Mouse (Mus musculus) bone marrow macrophage, adult 2 months (primary cell): ENCODE results near the gene Vat1l.

Experiments
- CTCF ChIP-seq: IDR thresholded peaks from 2 replicates; pipeline ENCODE4 v1.5.1; 2012; ENCODE audit warnings: low read depth, mild to moderate bottlenecking, low read length, moderate library complexity
- POLR2A ChIP-seq: IDR thresholded peaks from 2 replicates; pipeline ENCODE4 v1.6.1; 2012; ENCODE audit warnings: mild to moderate bottlenecking, low read depth, low read length, borderline replicate concordance

DNA sequence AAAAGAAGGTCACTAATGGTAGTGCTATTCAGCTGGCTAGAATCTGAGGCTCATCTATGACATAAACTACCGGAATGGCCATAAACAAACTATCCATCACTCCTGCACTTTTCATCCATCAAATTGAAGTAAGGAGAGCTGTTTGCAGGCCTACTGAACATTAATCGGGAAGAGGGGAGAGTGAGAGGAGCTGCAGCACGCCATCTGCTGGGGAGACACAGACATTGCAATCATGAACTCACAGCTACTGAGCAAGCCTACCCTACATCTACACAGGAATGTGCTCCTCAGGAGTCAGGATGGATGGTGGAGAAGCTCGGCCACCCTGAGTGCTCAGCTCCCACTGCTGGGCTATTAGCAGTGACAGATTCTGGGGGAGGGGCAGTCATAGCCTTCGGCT is 136.9 kb downstream of the Vat1l start:
- TF ChIP-seq CTCF, result no peak
- TF ChIP-seq POLR2A, result no peak
